Mouse (Mus musculus): ENCODE measurements at regions not wholly inside any gene's neighbourhood (a gene's known extent, or its start where the extent isn't known, plus 50 kb on each side); places are given as distances from the start of the nearest gene placed in this dataset.

DNA sequence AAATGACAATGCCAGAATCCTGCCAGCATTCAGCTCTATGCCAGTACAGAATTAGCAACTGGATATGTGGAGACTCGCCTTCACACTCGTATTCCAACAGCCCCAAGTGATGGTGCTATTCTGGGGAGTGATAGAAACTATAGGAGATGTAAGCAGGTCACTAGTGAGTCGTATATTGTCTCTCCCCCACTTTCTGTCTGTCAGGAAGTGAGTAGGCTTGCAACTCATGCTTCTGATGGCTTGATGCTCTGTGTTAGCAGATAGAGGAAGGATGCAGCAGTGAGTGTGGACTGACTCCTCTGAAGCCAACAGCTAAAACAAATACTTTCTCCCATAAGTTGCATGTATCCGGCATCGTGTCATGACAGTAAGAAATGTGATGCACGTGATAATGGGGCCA, 52.0 kb upstream of the 4933409G03Rik start:
- DNase-seq (ENCODE audit: low spot score in 2 of 2), result peak in 1 of 2 experiments; percentile 5

DNA sequence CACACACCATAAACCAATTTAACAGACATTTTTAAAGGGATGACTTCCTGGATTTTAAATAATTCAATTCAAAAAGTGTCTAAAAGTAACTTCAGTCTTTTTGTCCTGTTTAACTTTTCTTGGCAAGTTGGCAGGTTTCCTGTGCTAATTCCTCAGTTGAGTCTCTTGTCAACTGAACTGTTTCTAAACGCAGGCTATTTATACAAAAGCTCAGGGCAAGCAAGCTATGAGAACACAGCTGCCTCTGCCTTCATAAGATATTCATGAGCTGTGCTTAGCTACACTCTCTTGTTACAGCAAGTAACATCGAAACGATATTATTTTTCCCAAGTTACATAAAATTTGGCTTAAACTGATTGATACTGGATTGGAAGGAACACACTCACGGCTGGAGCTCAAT, 51.1 kb upstream of the 4933409G03Rik start:
- DNase-seq (ENCODE audit: low spot score in 2 of 2), result no peak
